Mouse (Mus musculus): ENCODE results near the gene Bicc1.

DNA sequence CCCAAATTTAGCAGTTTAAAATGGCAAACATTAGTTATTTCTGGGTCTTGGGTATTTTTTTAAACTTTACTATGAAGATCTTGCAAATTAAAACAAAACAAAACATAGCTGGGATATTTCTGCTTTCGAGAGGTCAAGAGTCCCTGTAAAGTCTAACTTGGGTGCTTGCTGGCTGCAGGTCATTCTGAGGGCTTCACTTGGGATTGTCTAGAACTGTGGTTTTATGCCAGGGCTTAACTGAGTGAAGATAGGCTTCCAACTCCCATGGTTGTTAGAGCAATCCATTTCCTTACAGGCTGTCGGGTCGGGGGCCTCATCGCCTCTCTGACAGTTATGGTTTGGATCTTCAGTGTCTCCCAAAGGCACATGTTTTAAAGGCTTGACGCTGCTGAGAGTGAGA, 11.3 kb upstream of the Bicc1 start:
- TF ChIP-seq CTCF (IDR thresholded peaks at IDR 0.05; ENCODE audit: low read depth) (no peak), EP300 (IDR thresholded peaks at IDR 0.05; ENCODE audit: low read depth) (no peak)
